8 mouse cellular contexts compared by ENCODE assay signal in genomic region chr6:56832830-56833229, GRCm38 (mm10). TPM values are rescaled to one million over a fixed set of nuclear protein-coding genes. Genes with fewer than 3 reads are reported as not detected.
DNase-seq lines count a peak whose midpoint lies in the region; ATAC-seq and TF ChIP-seq lines count a peak whose summit lies in the region.

No protein-coding gene starts in this region.

- peak overlapping the region; percentile 56; the same call in 1 of the 2 replicates for H3K4me3 ChIP-seq in forebrain, embryonic 11.5 days (ENCODE audit: low read depth, low read length)
- peak overlapping the region; percentile 80 for H3K4me3 ChIP-seq in limb, embryonic 14.5 days (replicated peaks; ENCODE audit: low read length)
- H3K4me3 ChIP-seq in stomach, embryonic 16.5 days (replicated peaks; ENCODE audit: low read length) = peak overlapping the region; percentile 79

- no peaks in the 10 kb centered on the region for H3K27me3 ChIP-seq in forebrain, embryonic 11.5 days (ENCODE audit: control insufficient read depth, insufficient read depth, low read length)
- no peaks in the 10 kb centered on the region for H3K27me3 ChIP-seq in limb, embryonic 14.5 days (ENCODE audit: control insufficient read depth, insufficient read depth, low read length)
- no peaks in the 10 kb centered on the region for H3K27me3 ChIP-seq in stomach, embryonic 16.5 days (ENCODE audit: control insufficient read depth, insufficient read depth, low read length)

- no peak for ATAC-seq in forebrain, embryonic 11.5 days (replicated peaks; ENCODE audit: low FRiP score)
- 0 out of 2 replicates have a peak, but pooled peaks have one; percentile 2 for ATAC-seq in limb, embryonic 14.5 days (ENCODE audit: low FRiP score, low read depth)
- ATAC-seq in stomach, embryonic 16.5 days (ENCODE audit: insufficient read depth, low FRiP score) = no peak

- H3K27ac ChIP-seq in forebrain, embryonic 11.5 days (ENCODE audit: low read depth, low read length) = no peak overlapping the region
- H3K27ac ChIP-seq in limb, embryonic 14.5 days (replicated peaks; ENCODE audit: low read depth, low read length) = no peak overlapping the region
- no peak overlapping the region for H3K27ac ChIP-seq in stomach, embryonic 16.5 days (ENCODE audit: low read length)

- H3K9ac ChIP-seq in forebrain, embryonic 11.5 days (ENCODE audit: low read length) = no peak overlapping the region
- H3K9ac ChIP-seq in limb, embryonic 14.5 days (ENCODE audit: low read depth, low read length, severe bottlenecking) = peak overlapping the region; percentile 93
- H3K9ac ChIP-seq in stomach, embryonic 16.5 days (ENCODE audit: low read length) = peak overlapping the region; percentile 89

- no peaks in the 10 kb centered on the region for H3K4me1 ChIP-seq in forebrain, embryonic 11.5 days (replicated peaks; ENCODE audit: control insufficient read depth, insufficient read depth, low read length)
- peaks cover 12% of the 10 kb centered on the region; the same call in 1 of the 2 replicates for H3K4me1 ChIP-seq in limb, embryonic 14.5 days (ENCODE audit: control insufficient read depth, insufficient read depth, low read length)
- H3K4me1 ChIP-seq in stomach, embryonic 16.5 days (ENCODE audit: control insufficient read depth, insufficient read depth, low read length) = peaks cover 7% of the 10 kb centered on the region; the same call in 1 of the 2 replicates

- TF ChIP-seq POLR2A in limb, embryonic 14.5 days (IDR thresholded peaks at IDR 0.05; ENCODE audit: borderline replicate concordance, extremely low read depth, insufficient read depth, insufficient read length) = no peak

- DNase-seq in lung, postnatal 10 days = peak; percentile 8
- no peak for DNase-seq in lung, postnatal 14 days
- DNase-seq in forebrain, embryonic 11.5 days (ENCODE audit: low spot score) = no peak
- no peak for DNase-seq in limb, embryonic 14.5 days (ENCODE audit: low spot score)
- no peak for DNase-seq in spleen, adult 18-20 months
- no peak for DNase-seq in frontal cortex, postnatal 36 days (ENCODE audit: low spot score in 2 of 2)
- DNase-seq in cerebellum, postnatal 36 days = no peak

- H3K9me3 ChIP-seq in forebrain, embryonic 11.5 days (ENCODE audit: control insufficient read depth, low read length) = no peaks in the 10 kb centered on the region
- no peaks in the 10 kb centered on the region for H3K9me3 ChIP-seq in limb, embryonic 14.5 days (ENCODE audit: control insufficient read depth, low read length)
- no peaks in the 10 kb centered on the region for H3K9me3 ChIP-seq in stomach, embryonic 16.5 days (replicated peaks; ENCODE audit: control insufficient read depth, low read length)

- peak overlapping the region; percentile 73 for H3K4me2 ChIP-seq in forebrain, embryonic 11.5 days (ENCODE audit: low read depth, low read length, severe bottlenecking)
- peak overlapping the region; percentile 68 for H3K4me2 ChIP-seq in limb, embryonic 14.5 days (replicated peaks; ENCODE audit: low read depth, low read length, severe bottlenecking)
- H3K4me2 ChIP-seq in stomach, embryonic 16.5 days (ENCODE audit: low read depth, low read length) = peak overlapping the region; percentile 57

- H3K36me3 ChIP-seq in forebrain, embryonic 11.5 days (ENCODE audit: control insufficient read depth, insufficient read depth, low read length) = no peaks in the 10 kb centered on the region
- H3K36me3 ChIP-seq in limb, embryonic 14.5 days (ENCODE audit: control insufficient read depth, insufficient read depth, low read length) = peaks cover 19% of the 10 kb centered on the region
- 0 out of 2 replicates have a peak, but pooled peaks cover 2% of the 10 kb centered on the region for H3K36me3 ChIP-seq in stomach, embryonic 16.5 days (ENCODE audit: control insufficient read depth, insufficient read depth, low read length)

RNA-seq across cellular contexts. Expression of gene Fkbp9, which starts 1.0 kb away (rescaled TPM):
- 56.7 and 64.6 TPM in 2 replicates for polyA plus RNA-seq in forebrain, embryonic 11.5 days (2014; fragmentation: Nextera tagmentation; extraction: Ambion mirVana)
- 232 and 239 TPM in 2 replicates for polyA plus RNA-seq in limb, embryonic 14.5 days (2012; rRNA removed)
- 205 and 219 TPM in 2 replicates for polyA plus RNA-seq in limb, embryonic 14.5 days (2014; fragmentation: Nextera tagmentation; extraction: Ambion mirVana)
- polyA plus RNA-seq in stomach, embryonic 16.5 days (2015; fragmentation: Nextera tagmentation; extraction: Ambion mirVana) = 150 TPM in 2 replicates

RNA-seq across cellular contexts. Expression of gene Kbtbd2, which starts 35.2 kb away (rescaled TPM):
- polyA plus RNA-seq in forebrain, embryonic 11.5 days (2014; fragmentation: Nextera tagmentation; extraction: Ambion mirVana) = 40.1 and 40.6 TPM in 2 replicates
- 25.1 and 27.0 TPM in 2 replicates for polyA plus RNA-seq in limb, embryonic 14.5 days (2012; rRNA removed)
- 17.6 and 18.6 TPM in 2 replicates for polyA plus RNA-seq in limb, embryonic 14.5 days (2014; fragmentation: Nextera tagmentation; extraction: Ambion mirVana)
- polyA plus RNA-seq in stomach, embryonic 16.5 days (2015; fragmentation: Nextera tagmentation; extraction: Ambion mirVana) = 22.6 and 24.0 TPM in 2 replicates
